Mouse (Mus musculus): ENCODE measurements around the gene Nyx.

Nyx gene

GRCm38 (mm10) chrX:13490941-13491340 lies 25.0 kb downstream of the Nyx start:
- in situ Hi-C loops (cut with MseI, MboI), result no loop called here

DNA sequence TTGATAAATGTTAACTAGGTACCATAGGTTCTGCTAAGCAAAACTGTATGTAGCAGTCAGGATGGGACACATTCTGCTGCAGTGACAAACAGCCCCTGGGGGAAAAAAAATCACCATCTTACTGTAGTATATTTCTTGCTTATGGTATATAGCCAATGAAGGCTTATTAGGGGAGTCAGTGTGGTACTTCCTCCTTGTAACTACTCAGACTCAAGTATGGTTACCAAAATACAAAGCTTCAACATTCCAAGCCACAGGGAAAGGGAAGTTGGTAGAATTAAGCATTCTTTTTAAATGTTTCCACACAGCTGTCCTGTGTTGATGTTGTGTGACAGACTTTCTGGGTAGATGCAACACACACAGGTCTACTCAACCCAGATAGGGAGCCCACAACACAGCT lies 27.0 kb downstream of the Nyx start:
- in situ Hi-C loops (cut with MseI, MboI), result no loop called here

DNA sequence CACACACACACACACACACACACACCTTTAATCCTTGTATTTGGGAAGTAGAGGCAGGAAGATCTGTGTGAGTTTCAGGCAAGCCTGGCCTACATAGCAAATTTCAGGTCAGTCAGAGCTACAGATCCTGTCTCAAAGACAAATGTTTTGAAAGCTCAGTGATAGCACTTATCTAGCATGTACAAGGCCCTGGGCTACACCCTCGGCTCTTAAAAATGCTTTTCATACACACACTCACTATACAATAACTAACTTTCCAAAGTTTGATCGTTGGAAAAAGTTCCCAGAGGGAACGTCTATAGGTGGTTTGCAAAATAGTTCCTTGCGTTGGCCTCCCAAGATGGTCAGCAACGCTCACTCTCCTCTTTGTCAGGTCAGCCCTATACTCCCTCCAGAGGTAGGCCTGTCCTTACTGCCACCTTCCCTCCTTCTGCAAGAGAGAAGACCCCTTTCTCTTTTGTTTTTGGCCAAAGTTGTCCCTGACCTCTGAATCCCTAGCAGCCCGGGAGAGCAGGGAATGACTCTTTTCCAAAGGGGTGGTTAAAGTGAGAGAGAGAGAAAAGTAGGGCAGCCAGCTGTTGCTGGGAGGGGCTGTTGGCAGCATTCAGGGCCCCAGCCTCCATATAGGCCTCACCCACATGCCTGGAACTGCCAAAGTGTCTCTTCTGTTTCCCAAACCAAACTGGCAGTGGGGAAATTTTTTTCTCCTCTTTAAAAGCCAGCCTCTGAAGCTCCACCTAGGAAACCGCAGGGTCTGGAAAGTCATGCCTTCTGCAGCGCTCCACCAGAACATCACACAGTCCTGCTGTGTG lies 29.2 kb downstream of the Nyx start:
- in situ Hi-C loops (cut with MseI, MboI), result no loop called here

- in situ Hi-C loops (cut with MseI, MboI), result no loop called here
These were observed 34.4 kb downstream of the Nyx start for GRCm38 (mm10) chrX:13500284-13500683.

- in situ Hi-C loops (cut with MseI, MboI), result no loop called here
These were observed 37.0 kb downstream of the Nyx start for GRCm38 (mm10) chrX:13502862-13503375.

GRCm38 (mm10) chrX:13504389-13504788 lies 38.5 kb downstream of the Nyx start:
- in situ Hi-C loops (cut with MseI, MboI), result no loop called here

DNA sequence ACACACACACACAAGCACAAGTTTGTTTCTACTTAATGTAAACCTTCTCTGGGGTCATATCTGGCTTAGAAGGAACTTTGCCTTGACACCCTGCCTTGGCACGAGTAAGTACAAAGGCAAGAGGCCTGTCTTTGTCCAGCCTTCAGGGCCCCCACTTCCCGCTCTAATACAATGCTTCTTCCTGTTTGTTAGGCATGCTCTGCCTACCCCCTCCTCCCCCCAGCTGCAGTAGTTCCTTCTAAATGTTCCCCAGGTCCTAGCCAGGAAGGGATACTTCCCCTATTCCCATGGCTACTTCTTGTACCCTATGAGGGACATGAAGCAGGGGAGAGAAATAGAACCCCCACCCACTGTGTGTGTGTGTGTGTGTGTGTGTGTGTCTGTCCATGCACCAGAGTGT lies 40.5 kb downstream of the Nyx start:
- in situ Hi-C loops (cut with MseI, MboI), result no loop called here

DNA sequence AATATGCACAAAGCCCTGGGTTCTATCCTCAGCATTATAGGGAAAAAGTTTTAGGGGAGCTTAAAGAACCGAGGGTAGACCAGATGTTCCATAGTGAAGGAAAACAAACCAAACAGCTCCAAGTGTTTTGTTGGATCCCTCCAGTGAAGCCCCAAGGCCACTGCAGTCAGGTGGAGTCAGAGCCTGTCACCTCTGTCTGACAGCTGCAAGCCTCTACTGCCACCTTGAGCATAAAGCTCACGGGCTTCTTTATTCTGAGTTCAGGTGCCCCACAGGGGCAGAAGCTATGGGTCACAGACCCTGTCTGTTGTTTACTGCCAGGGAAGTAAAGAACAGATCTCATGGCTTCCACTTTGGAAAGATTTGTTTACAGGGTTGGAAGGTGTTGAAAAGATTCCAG lies 47.2 kb downstream of the Nyx start:
- in situ Hi-C loops (cut with MseI, MboI), result no loop called here

DNA sequence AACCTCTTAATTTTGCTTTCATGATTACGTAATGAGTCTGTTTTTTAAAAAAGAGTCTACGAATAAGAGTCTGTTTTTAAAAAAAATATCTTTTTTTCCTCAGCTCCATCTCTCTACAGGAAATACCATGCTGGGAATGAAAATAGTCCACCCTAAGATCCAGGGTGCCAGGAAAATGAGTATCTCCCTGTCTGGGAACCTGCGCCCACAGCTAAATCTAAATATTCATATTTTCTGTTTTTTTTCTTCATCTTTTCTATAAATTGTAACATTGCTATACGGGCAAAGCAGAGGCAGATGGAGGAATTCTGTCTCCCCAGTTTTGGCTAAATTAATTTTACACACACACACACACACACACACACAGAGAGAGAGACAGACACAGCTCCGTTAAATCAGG lies 48.0 kb downstream of the Nyx start:
- in situ Hi-C loops (cut with MseI, MboI), result no loop called here

DNA sequence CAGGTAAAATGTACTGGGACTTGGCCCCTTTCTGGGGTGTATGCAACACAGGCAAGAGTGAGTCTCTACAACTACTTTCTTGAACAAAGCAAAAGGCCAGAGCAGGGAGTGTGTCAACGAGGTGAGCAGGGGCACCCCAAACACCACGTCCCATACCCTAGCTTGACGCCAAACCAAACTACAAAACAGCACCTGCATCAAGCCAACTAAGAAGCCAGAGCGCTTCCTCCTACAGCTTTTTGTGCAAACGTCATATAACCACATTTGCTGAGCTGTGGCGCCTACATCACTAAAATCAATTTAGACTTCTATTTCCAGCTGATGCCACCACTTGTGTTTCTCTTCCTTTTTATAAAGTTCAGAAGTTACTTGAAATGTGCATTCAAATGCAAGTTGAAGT lies 50.5 kb downstream of the Nyx start:
- in situ Hi-C loops (cut with MseI, MboI), result no loop called here

GRCm38 (mm10) chrX:13518019-13518418 lies 52.1 kb downstream of the Nyx start:
- in situ Hi-C loops (cut with MseI, MboI), result no loop called here

DNA sequence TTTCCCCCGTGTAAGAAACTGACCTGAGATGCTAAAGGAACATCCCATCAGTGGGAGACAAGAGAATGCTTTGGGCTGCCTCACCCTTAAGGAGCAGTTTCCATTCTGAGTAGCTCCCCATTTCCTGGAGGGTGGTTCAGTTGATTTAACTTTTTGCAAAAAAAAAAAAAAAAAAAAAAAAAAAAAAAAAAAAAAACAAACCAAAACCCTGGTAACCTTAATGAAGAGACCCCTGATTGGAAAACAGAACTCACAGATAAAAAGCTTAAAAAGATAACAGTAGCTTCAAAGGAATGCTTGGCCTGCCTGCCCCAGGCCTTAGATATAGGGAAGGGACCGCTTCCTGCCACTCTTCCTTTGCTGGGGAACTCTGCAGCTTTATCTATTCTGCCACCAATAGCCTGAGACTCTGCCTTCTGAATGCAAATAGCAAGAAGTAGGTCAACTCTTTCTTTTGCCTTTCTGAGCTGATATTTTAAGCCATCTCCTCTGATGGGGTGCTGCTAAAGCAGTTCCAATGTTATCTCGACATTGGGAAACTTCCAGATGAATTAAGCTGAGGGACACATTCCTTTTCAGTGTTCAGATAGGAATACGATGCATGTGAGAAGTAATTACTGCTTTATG lies 53.0 kb downstream of the Nyx start:
- in situ Hi-C loops (cut with MseI, MboI), result no loop called here

DNA sequence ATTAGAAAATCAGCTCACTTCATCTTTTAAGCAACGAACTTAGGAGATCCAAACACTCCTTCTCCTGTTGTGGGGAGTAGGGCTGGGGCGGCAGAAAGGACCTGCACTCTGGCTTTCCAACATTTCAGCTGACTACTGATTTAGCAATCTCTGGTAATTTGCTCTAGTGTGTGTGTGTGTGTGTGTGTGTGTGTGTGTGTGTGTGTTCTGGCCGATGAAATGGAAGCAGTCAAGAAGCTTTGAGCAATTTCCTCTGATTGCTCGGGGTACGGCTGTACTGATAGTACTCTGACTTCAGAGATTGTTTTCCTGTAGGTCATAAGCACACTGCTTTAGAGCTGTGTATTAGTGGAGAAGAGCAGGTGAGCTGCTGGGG lies 53.5 kb downstream of the Nyx start:
- in situ Hi-C loops (cut with MseI, MboI), result no loop called here

DNA sequence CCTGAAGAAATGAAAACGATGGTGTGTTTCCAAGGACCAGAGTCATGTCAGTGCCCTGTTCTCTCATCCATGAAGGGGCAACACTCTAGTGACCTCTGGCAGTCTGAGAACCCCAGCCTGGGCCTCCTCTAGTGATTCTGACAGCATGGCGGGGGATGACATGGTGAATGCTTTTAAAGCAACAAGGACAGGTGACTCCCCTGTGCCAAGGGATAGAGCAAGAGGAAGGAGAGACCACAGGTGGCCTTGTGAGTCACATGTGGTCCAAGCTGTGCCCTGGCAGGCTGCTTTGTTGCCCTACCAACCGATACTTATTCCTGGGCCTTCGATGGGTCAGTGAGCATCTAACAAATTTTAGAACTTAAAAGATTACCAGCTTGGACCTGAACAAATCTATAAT lies 54.7 kb downstream of the Nyx start:
- in situ Hi-C loops (cut with MseI, MboI), result no loop called here

GRCm38 (mm10) chrX:13521288-13521687 lies 55.4 kb downstream of the Nyx start:
- in situ Hi-C loops (cut with MseI, MboI), result no loop called here
